In the genomic region with DNA sequence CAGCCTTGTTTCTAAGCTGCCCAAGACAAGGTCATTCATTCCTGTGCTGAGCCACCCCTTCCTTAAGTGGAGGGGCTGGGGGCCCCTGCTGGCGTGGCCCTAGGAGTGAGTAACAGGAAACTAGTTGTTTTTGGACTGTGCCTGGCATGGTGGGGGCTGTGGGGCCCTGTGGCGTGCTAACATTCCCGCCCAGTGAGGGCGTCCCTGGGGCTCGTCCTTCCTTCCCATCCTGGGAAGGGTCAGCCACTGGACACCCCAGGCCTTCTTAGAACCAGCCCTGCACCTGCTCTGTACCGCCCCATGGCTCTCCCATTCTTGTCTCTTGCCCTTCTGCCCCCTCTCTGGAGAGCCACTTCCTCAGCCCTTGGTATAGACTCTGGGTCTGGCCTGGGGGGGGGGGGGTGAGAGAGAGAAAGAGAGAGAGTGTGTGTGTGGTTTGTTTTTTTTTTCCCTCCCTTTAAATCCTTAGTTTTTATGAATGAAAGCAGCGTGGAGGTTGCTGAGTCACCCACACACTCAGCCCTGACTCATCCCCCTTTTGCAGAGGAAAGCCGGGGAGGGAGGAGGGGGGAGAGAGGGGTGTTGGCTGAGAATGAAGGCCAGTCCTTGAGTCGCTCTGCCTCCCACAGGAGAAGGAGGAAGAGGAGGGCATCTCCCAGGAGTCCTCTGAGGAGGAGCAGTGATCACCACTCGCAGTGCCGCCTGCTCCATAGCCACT, we compare ENCODE assay signal across 9 mouse cellular contexts. TPM values are rescaled to one million over a fixed set of nuclear protein-coding genes. Genes with fewer than 3 reads are reported as not detected.
DNase-seq lines count a peak whose midpoint lies in the region; ATAC-seq lines count a peak whose summit lies in the region.
"Had no signal": no experiment of that assay in that cellular context is flagged by ENCODE, and none has a peak within 500 bp of the region (broad histone marks: within the 10 kb centered on the region; RNA-seq: fewer than 3 reads in every experiment).

No protein-coding gene starts in this region.

- H3K4me1 ChIP-seq in hindbrain, embryonic 10.5 days (replicated peaks): peaks cover 86% of the 10 kb centered on the region
- H3K4me1 ChIP-seq in hindbrain, embryonic 13.5 days (replicated peaks): peaks cover 68% of the 10 kb centered on the region
- peaks cover 49% of the 10 kb centered on the region for H3K4me1 ChIP-seq in heart, embryonic 11.5 days (ENCODE audit: control insufficient read depth, insufficient read depth, low read length)

- H3K9me3 ChIP-seq in hindbrain, embryonic 10.5 days: no peaks in the 10 kb centered on the region
- no peaks in the 10 kb centered on the region for H3K9me3 ChIP-seq in hindbrain, embryonic 13.5 days
- no peaks in the 10 kb centered on the region for H3K9me3 ChIP-seq in heart, embryonic 11.5 days (replicated peaks; ENCODE audit: control insufficient read depth, low read length)
- H3K9me3 ChIP-seq: midbrain, embryonic 12.5 days had no signal

- WGBS in hindbrain, embryonic 10.5 days: 65% methylated on average over 11 of the region's 11 CpGs
- WGBS in hindbrain, embryonic 13.5 days: 62% methylated on average over 7 of the region's 11 CpGs
- 65% methylated on average over 9 of the region's 11 CpGs for WGBS in heart, embryonic 11.5 days (ENCODE audit: insufficient replicate concordance)

- H3K4me2 ChIP-seq in hindbrain, embryonic 13.5 days: no peak overlapping the region
- H3K4me2 ChIP-seq in heart, embryonic 11.5 days: no peak overlapping the region; the same call in 1 of the 2 replicates
- H3K4me2 ChIP-seq: midbrain, embryonic 12.5 days had no signal

- H3K27ac ChIP-seq in hindbrain, embryonic 10.5 days: peak overlapping the region; percentile 25; the same call in 1 of the 2 replicates
- no peak overlapping the region for H3K27ac ChIP-seq in hindbrain, embryonic 13.5 days
- no peak overlapping the region for H3K27ac ChIP-seq in heart, embryonic 11.5 days (ENCODE audit: low read depth, low read length)
- H3K27ac ChIP-seq: midbrain, embryonic 12.5 days had no signal

- ATAC-seq in hindbrain, embryonic 13.5 days (ENCODE audit: low FRiP score): no peak
- no peak for ATAC-seq in heart, embryonic 11.5 days (replicated peaks; ENCODE audit: insufficient number of reproducible peaks, low FRiP score, low TSS enrichment)

- H3K4me3 ChIP-seq in hindbrain, embryonic 10.5 days: peak overlapping the region; percentile 20; the same call in 1 of the 2 replicates
- no peak overlapping the region for H3K4me3 ChIP-seq in hindbrain, embryonic 13.5 days
- H3K4me3 ChIP-seq in heart, embryonic 11.5 days (ENCODE audit: low read depth, low read length): no peak overlapping the region
- H3K4me3 ChIP-seq: midbrain, embryonic 12.5 days had no signal

- H3K9ac ChIP-seq in hindbrain, embryonic 13.5 days: no peak overlapping the region
- H3K9ac ChIP-seq in heart, embryonic 11.5 days (ENCODE audit: low read depth, low read length): no peak overlapping the region
- H3K9ac ChIP-seq: midbrain, embryonic 12.5 days had no signal

- intact Hi-C loops in gastrocnemius, postnatal 14 days (cut with DNase I; ENCODE audit: low total_unique reads): no loop called here

- H3K27me3 ChIP-seq in hindbrain, embryonic 10.5 days (ENCODE audit: insufficient read depth, poor library complexity, severe bottlenecking): no peaks in the 10 kb centered on the region
- no peaks in the 10 kb centered on the region for H3K27me3 ChIP-seq in hindbrain, embryonic 13.5 days
- H3K27me3 ChIP-seq in heart, embryonic 11.5 days (ENCODE audit: control insufficient read depth, insufficient read depth, low read length): no peaks in the 10 kb centered on the region
- H3K27me3 ChIP-seq: midbrain, embryonic 12.5 days had no signal

- H3K36me3 ChIP-seq in hindbrain, embryonic 10.5 days: peaks cover 41% of the 10 kb centered on the region
- H3K36me3 ChIP-seq in hindbrain, embryonic 13.5 days: peaks cover 15% of the 10 kb centered on the region
- peaks cover 5% of the 10 kb centered on the region for H3K36me3 ChIP-seq in heart, embryonic 11.5 days (ENCODE audit: control insufficient read depth, insufficient read depth, low read length)

- no peak for DNase-seq in hindbrain, embryonic 10.5 days (ENCODE audit: low spot score)
- peak; percentile 46 for DNase-seq in urinary bladder, postnatal 25 days (ENCODE audit: low spot score)
- DNase-seq in urinary bladder, postnatal 4 days (ENCODE audit: low spot score in 2 of 2): no peak
- DNase-seq in fibroblast of lung, adult 2 months (ENCODE audit: low read depth): peak; percentile 88
- DNase-seq in gastrocnemius, postnatal 14 days: no peak
- DNase-seq in kidney, adult 8-10 months: no peak

RNA-seq across cellular contexts. Expression of a gene that starts 3.6 kb away (rescaled TPM):
- polyA plus RNA-seq in hindbrain, embryonic 10.5 days (2016; fragmentation: Nextera tagmentation; extraction: Ambion mirVana): 19.1 and 23.9 TPM in 2 replicates
- 43.5 and 44.8 TPM in 2 replicates for polyA plus RNA-seq in hindbrain, embryonic 13.5 days (2015; fragmentation: Nextera tagmentation; extraction: Ambion mirVana)
- total RNA-seq in gastrocnemius, postnatal 14 days (2021): 1 to 10 TPM; 2.6 to 4.4 TPM
- polyA plus RNA-seq in heart, embryonic 11.5 days (2014; fragmentation: Nextera tagmentation; extraction: Ambion mirVana): 18.1 and 18.3 TPM in 2 replicates

RNA-seq across cellular contexts. Expression of a gene that starts 5.7 kb away (rescaled TPM):
- 541 and 748 TPM in 2 replicates for polyA plus RNA-seq in hindbrain, embryonic 10.5 days (2016; fragmentation: Nextera tagmentation; extraction: Ambion mirVana)
- polyA plus RNA-seq in hindbrain, embryonic 13.5 days (2015; fragmentation: Nextera tagmentation; extraction: Ambion mirVana): 113 and 126 TPM in 2 replicates
- total RNA-seq in gastrocnemius, postnatal 14 days (2021): 10 to 100 TPM; 17.2 to 18.7 TPM
- polyA plus RNA-seq in heart, embryonic 11.5 days (2014; fragmentation: Nextera tagmentation; extraction: Ambion mirVana): 261 and 278 TPM in 2 replicates

RNA-seq across cellular contexts. Expression of a gene that starts 40.8 kb away (rescaled TPM):
- 2.2 and 4.2 TPM in 2 replicates for polyA plus RNA-seq in hindbrain, embryonic 10.5 days (2016; fragmentation: Nextera tagmentation; extraction: Ambion mirVana)
- 4.8 and 5.2 TPM in 2 replicates for polyA plus RNA-seq in hindbrain, embryonic 13.5 days (2015; fragmentation: Nextera tagmentation; extraction: Ambion mirVana)
- not detected for total RNA-seq in gastrocnemius, postnatal 14 days (2021)
- polyA plus RNA-seq in heart, embryonic 11.5 days (2014; fragmentation: Nextera tagmentation; extraction: Ambion mirVana): 0.06 and 0.07 TPM in 2 replicates

Comparison
In these comparisons a context has a peak if more than half of its experiments do, and no peak if none do; other contexts are left out.
1. DNase-seq: peak in urinary bladder, postnatal 25 days (single experiment) and fibroblast of lung, adult 2 months (single experiment); none in hindbrain, embryonic 10.5 days (single experiment), urinary bladder, postnatal 4 days (0 of 2), gastrocnemius, postnatal 14 days (single experiment) and kidney, adult 8-10 months (0 of 2).